In the genomic region with DNA sequence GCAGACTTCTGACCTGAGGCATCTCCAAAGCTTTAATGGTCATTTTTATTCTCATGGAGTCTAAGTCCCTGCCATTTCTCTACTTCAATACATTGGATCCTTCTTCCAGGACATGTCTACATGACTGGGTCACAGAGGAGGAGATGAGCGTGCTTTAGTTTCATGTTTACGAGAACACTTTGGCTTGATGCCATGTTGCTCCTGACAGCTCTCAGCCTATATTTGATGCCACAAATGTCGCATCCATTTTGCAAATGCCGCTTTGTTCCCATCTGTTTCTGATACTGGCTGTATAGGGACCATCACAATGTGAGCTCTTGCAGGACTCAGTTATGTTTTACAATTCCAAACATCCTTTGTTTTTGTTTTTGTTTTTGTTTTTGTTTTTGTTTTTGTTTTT, we compare ENCODE assay signal across 26 mouse cellular contexts.
DNase-seq lines count a peak whose midpoint lies in the region; ATAC-seq and TF ChIP-seq lines count a peak whose summit lies in the region.
"Had no signal": no experiment of that assay in that cellular context is flagged by ENCODE, and none has a peak within 500 bp of the region (broad histone marks: within the 10 kb centered on the region; RNA-seq: fewer than 3 reads in every experiment).

No protein-coding gene starts in this region.

- peak; percentile 32; the same call in 1 of the 2 replicates for ATAC-seq in forebrain, embryonic 14.5 days
- ATAC-seq in forebrain, embryonic 15.5 days (replicated peaks) = no peak
- no peak for ATAC-seq in lung, embryonic 14.5 days (ENCODE audit: insufficient read depth)
- no peak for ATAC-seq in midbrain, postnatal 0 days (ENCODE audit: low FRiP score)
- ATAC-seq in midbrain, embryonic 13.5 days = no peak
- ATAC-seq: intestine, postnatal 0 days; Patski had no signal

- H3K9me3 ChIP-seq in forebrain, embryonic 14.5 days (replicated peaks; ENCODE audit: control insufficient read depth, low read length) = no peaks in the 10 kb centered on the region
- H3K9me3 ChIP-seq in forebrain, embryonic 15.5 days = no peaks in the 10 kb centered on the region
- no peaks in the 10 kb centered on the region for H3K9me3 ChIP-seq in lung, embryonic 14.5 days (ENCODE audit: low read depth, low read length)
- no peaks in the 10 kb centered on the region for H3K9me3 ChIP-seq in midbrain, postnatal 0 days (ENCODE audit: low read length)
- no peaks in the 10 kb centered on the region for H3K9me3 ChIP-seq in midbrain, embryonic 13.5 days
- H3K9me3 ChIP-seq: embryonic facial prominence, embryonic 12.5 days; embryonic facial prominence, embryonic 15.5 days; heart, embryonic 15.5 days; hindbrain, embryonic 10.5 days; hindbrain, embryonic 13.5 days had no signal

- peak; percentile 72 for DNase-seq in forebrain, embryonic 14.5 days (ENCODE audit: low spot score)
- peak; percentile 70 for DNase-seq in lung, embryonic 14.5 days
- no peak for DNase-seq in lung, postnatal 10 days
- peak; percentile 17 for DNase-seq in midbrain, postnatal 0 days (ENCODE audit: low spot score)
- DNase-seq: adrenal gland, postnatal 14 days; B cell, adult 2 months; cerebellum, adult 18-20 months; cerebellum, adult 9-10 months; cerebellum, postnatal 25 days; gastrocnemius, postnatal 25 days; heart, adult 18-20 months; heart, postnatal 10 days; heart, postnatal 36 days had no signal

- H3K4me1 ChIP-seq in forebrain, embryonic 14.5 days (ENCODE audit: control insufficient read depth, insufficient read depth, low read length) = no peaks in the 10 kb centered on the region
- no peaks in the 10 kb centered on the region; the same call in 1 of the 2 replicates for H3K4me1 ChIP-seq in forebrain, embryonic 15.5 days
- H3K4me1 ChIP-seq in lung, embryonic 14.5 days (ENCODE audit: insufficient read depth) = peaks cover 4% of the 10 kb centered on the region; the same call in 1 of the 2 replicates
- H3K4me1 ChIP-seq in midbrain, postnatal 0 days (ENCODE audit: insufficient read depth, low read length) = no peaks in the 10 kb centered on the region
- H3K4me1 ChIP-seq in midbrain, embryonic 13.5 days (replicated peaks) = no peaks in the 10 kb centered on the region
- H3K4me1 ChIP-seq: embryonic facial prominence, embryonic 12.5 days; embryonic facial prominence, embryonic 15.5 days; forebrain, embryonic 12.5 days; heart, embryonic 12.5 days; heart, embryonic 15.5 days; hindbrain, embryonic 10.5 days; hindbrain, embryonic 13.5 days had no signal

- no peak overlapping the region for H3K4me2 ChIP-seq in forebrain, embryonic 14.5 days (ENCODE audit: low read length)
- H3K4me2 ChIP-seq in forebrain, embryonic 15.5 days (replicated peaks) = no peak overlapping the region
- no peak overlapping the region for H3K4me2 ChIP-seq in lung, embryonic 14.5 days
- no peak overlapping the region for H3K4me2 ChIP-seq in midbrain, postnatal 0 days (ENCODE audit: low read depth, low read length, poor library complexity, severe bottlenecking)
- no peak overlapping the region for H3K4me2 ChIP-seq in midbrain, embryonic 13.5 days (replicated peaks)
- H3K4me2 ChIP-seq: embryonic facial prominence, embryonic 12.5 days; embryonic facial prominence, embryonic 15.5 days; forebrain, embryonic 12.5 days; heart, embryonic 12.5 days; heart, embryonic 15.5 days; hindbrain, embryonic 13.5 days had no signal

- no peak overlapping the region for H3K4me3 ChIP-seq in forebrain, embryonic 14.5 days (ENCODE audit: low read depth, low read length)
- H3K4me3 ChIP-seq in forebrain, embryonic 15.5 days = no peak overlapping the region
- H3K4me3 ChIP-seq in lung, embryonic 14.5 days (ENCODE audit: low read depth, low read length) = no peak overlapping the region
- no peak overlapping the region for H3K4me3 ChIP-seq in midbrain, postnatal 0 days (ENCODE audit: low read depth, low read length)
- H3K4me3 ChIP-seq in midbrain, embryonic 13.5 days (replicated peaks) = no peak overlapping the region
- H3K4me3 ChIP-seq: embryonic facial prominence, embryonic 12.5 days; embryonic facial prominence, embryonic 15.5 days; forebrain, embryonic 12.5 days; heart, embryonic 12.5 days; heart, embryonic 15.5 days; hindbrain, embryonic 10.5 days; hindbrain, embryonic 13.5 days had no signal

- H3K9ac ChIP-seq in forebrain, embryonic 14.5 days (ENCODE audit: low read length) = no peak overlapping the region
- no peak overlapping the region for H3K9ac ChIP-seq in forebrain, embryonic 15.5 days (replicated peaks)
- no peak overlapping the region for H3K9ac ChIP-seq in lung, embryonic 14.5 days
- H3K9ac ChIP-seq in midbrain, postnatal 0 days (replicated peaks; ENCODE audit: low read length, poor library complexity, severe bottlenecking) = no peak overlapping the region
- no peak overlapping the region for H3K9ac ChIP-seq in midbrain, embryonic 13.5 days (replicated peaks)
- H3K9ac ChIP-seq: embryonic facial prominence, embryonic 12.5 days; embryonic facial prominence, embryonic 15.5 days; forebrain, embryonic 12.5 days; heart, embryonic 12.5 days; heart, embryonic 15.5 days; hindbrain, embryonic 13.5 days had no signal

- no peak overlapping the region for H3K27ac ChIP-seq in forebrain, embryonic 14.5 days (ENCODE audit: low read depth, low read length)
- no peak overlapping the region for H3K27ac ChIP-seq in forebrain, embryonic 15.5 days (replicated peaks)
- H3K27ac ChIP-seq in lung, embryonic 14.5 days (ENCODE audit: low read depth) = no peak overlapping the region
- H3K27ac ChIP-seq in midbrain, postnatal 0 days (ENCODE audit: low read depth, low read length) = no peak overlapping the region
- H3K27ac ChIP-seq in midbrain, embryonic 13.5 days = no peak overlapping the region
- H3K27ac ChIP-seq: embryonic facial prominence, embryonic 12.5 days; embryonic facial prominence, embryonic 15.5 days; forebrain, embryonic 12.5 days; heart, embryonic 15.5 days; hindbrain, embryonic 10.5 days; hindbrain, embryonic 13.5 days had no signal

- H3K36me3 ChIP-seq in forebrain, embryonic 14.5 days (ENCODE audit: control insufficient read depth, insufficient read depth, low read length) = no peaks in the 10 kb centered on the region
- H3K36me3 ChIP-seq in forebrain, embryonic 15.5 days = no peaks in the 10 kb centered on the region
- no peaks in the 10 kb centered on the region for H3K36me3 ChIP-seq in lung, embryonic 14.5 days (ENCODE audit: insufficient read depth)
- H3K36me3 ChIP-seq in midbrain, postnatal 0 days (ENCODE audit: insufficient read depth, low read length) = no peaks in the 10 kb centered on the region
- H3K36me3 ChIP-seq in midbrain, embryonic 13.5 days = no peaks in the 10 kb centered on the region
- H3K36me3 ChIP-seq: embryonic facial prominence, embryonic 12.5 days; embryonic facial prominence, embryonic 15.5 days; forebrain, embryonic 12.5 days; G1E; heart, embryonic 12.5 days; heart, embryonic 15.5 days; hindbrain, embryonic 10.5 days; hindbrain, embryonic 13.5 days had no signal

- WGBS in forebrain, embryonic 14.5 days = 74% methylated on average over 4 of the region's 4 CpGs
- 60% methylated on average over 4 of the region's 4 CpGs for WGBS in forebrain, embryonic 15.5 days
- 45% methylated on average over 4 of the region's 4 CpGs for WGBS in lung, embryonic 14.5 days
- 81% methylated on average over 4 of the region's 4 CpGs for WGBS in midbrain, postnatal 0 days
- WGBS in midbrain, embryonic 13.5 days = 91% methylated on average over 4 of the region's 4 CpGs

- TF ChIP-seq CTCF in lung, embryonic 14.5 days (IDR thresholded peaks at IDR 0.05; ENCODE audit: low read depth) = no peak
- TF ChIP-seq CTCF in midbrain, postnatal 0 days (IDR thresholded peaks at IDR 0.05) = no peak

- no peaks in the 10 kb centered on the region for H3K27me3 ChIP-seq in forebrain, embryonic 14.5 days (replicated peaks; ENCODE audit: control insufficient read depth, insufficient read depth, low read length)
- no peaks in the 10 kb centered on the region for H3K27me3 ChIP-seq in forebrain, embryonic 15.5 days
- H3K27me3 ChIP-seq in lung, embryonic 14.5 days (ENCODE audit: insufficient read depth, low read length) = no peaks in the 10 kb centered on the region
- H3K27me3 ChIP-seq in midbrain, postnatal 0 days (ENCODE audit: insufficient read depth, low read length) = no peaks in the 10 kb centered on the region
- H3K27me3 ChIP-seq in midbrain, embryonic 13.5 days = no peaks in the 10 kb centered on the region
- H3K27me3 ChIP-seq: CH12.LX; embryonic facial prominence, embryonic 12.5 days; embryonic facial prominence, embryonic 15.5 days; forebrain, embryonic 12.5 days; heart, embryonic 12.5 days; heart, embryonic 15.5 days; hindbrain, embryonic 13.5 days; Patski had no signal
